Mouse (Mus musculus) heart, adult 2 months (tissue): ENCODE results near the gene Dgcr2. TPM values are rescaled to one million over a fixed set of nuclear protein-coding genes. Genes with fewer than 3 reads are reported as not detected.
A peak's percentile ranks its signal among the peaks of the same experiment; 100 is the strongest.

Experiments used
- DNase-seq, 2 experiments: peaks; one replicate each; pipeline ENCODE4 v3.0.0; 2021
- H3K27ac ChIP-seq: fragments of 200-600 bp; 2 replicates; pipeline ENCODE4 v1.8.1; 2022
- H3K27me3 ChIP-seq: fragments of 200-500 bp; 2 replicates; pipeline ENCODE4 v1.6.1; 2012; ENCODE audit warnings: mild to moderate bottlenecking, low read length, inconsistent platforms, mixed read lengths; ENCODE audit not compliant: control insufficient read depth, insufficient read depth
- H3K36me3 ChIP-seq: fragments of 200-500 bp; 2 replicates; pipeline ENCODE4 v1.6.1; 2012; ENCODE audit warnings: low read length, inconsistent platforms; ENCODE audit not compliant: control insufficient read depth, insufficient read depth
- H3K4me1 ChIP-seq: fragments of 200-500 bp; 2 replicates; pipeline ENCODE4 v1.6.1; 2011; ENCODE audit warnings: low read length; ENCODE audit not compliant: control insufficient read depth, insufficient read depth
- H3K4me3 ChIP-seq: fragments of 200-600 bp; 2 replicates; pipeline ENCODE4 v1.8.1; 2022
- H3K79me2 ChIP-seq: fragments of 200-500 bp; replicated peaks from 2 replicates; pipeline ENCODE4 v1.6.1; 2012; ENCODE audit warnings: mild to moderate bottlenecking, inconsistent platforms, low read length, moderate library complexity, mixed read lengths; ENCODE audit not compliant: control insufficient read depth, insufficient read depth
- H3K9ac ChIP-seq: fragments of 200-500 bp; 2 replicates; pipeline ENCODE4 v1.6.1; 2012; ENCODE audit warnings: low read depth, mild to moderate bottlenecking, control low read depth, inconsistent platforms, low read length, mixed read lengths
- CTCF ChIP-seq: fragments of 200-600 bp; IDR thresholded peaks from 2 replicates; pipeline ENCODE4 v1.8.1; 2022; ENCODE audit warnings: antibody characterized with exemption, mild to moderate bottlenecking, moderate library complexity
- EP300 ChIP-seq: fragments of 200-500 bp; IDR thresholded peaks from 2 replicates; pipeline ENCODE4 v1.6.1; 2011; ENCODE audit warnings: low read depth, low read length, control low read depth; ENCODE audit not compliant: insufficient read depth
- POLR2A ChIP-seq: fragments of 200-500 bp; IDR thresholded peaks from 2 replicates; pipeline ENCODE4 v1.6.1; 2011; ENCODE audit warnings: mild to moderate bottlenecking, low read depth, low read length, control low read depth; ENCODE audit not compliant: insufficient read depth
- whole genome bisulfite sequencing: fragments of 180-500 bp; shearing (Covaris S2); methylation state at CpG from one replicate; pipeline ENCODE4 v1.1.7; 2018; 5-methylcytosine and 5-hydroxymethylcytosine counted together
- intact Hi-C: fragments of 180-260 bp; cut with DNase I; formaldehyde crosslinking; loops from one replicate; pipeline ENCODE4 v1.15.1; 2025
- polyA plus RNA-seq: library from polyadenylated mRNA; depleted of rRNA; stranded (reverse); fragments of >200 nt; gene quantifications from 2 replicates; pipeline ENCODE4 v1.2.3, GENCODE M21; 2012
- total RNA-seq, 2 experiments: library from RNA; stranded (reverse); gene quantifications; 2 replicates each; pipeline ENCODE4 v1.2.3; 2021

Gene Dgcr2
- total and polyA plus RNA-seq, 3 experiments: 46.5 to 64.3 (median 55.7) TPM

DNA sequence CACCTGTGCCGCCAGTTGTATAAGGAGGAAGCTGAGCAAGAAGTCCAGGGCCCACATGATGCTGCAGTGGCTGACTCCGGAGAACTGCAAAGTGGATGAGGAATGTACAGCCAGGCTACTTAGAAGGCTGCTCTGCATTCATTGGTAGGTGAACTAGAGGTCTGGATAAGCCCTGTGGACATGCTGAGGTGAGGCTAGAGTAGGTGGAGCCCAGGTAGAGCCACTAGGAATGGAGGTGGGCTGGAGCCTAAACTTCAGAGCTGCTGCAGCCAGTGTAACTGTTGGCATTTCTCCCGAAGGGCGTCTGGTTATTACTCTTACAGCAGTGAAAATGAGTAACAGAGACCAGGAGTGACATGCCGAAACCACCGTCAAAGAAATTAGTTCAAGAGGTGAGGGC, 60.3 kb downstream of the Dgcr2 start, which contains the start of gene Car15:
TSS of gene Car15 (minus strand) at position 314 of the 400 bp plus-strand sequence.
- Histone ChIP-seq H3K79me2 (no peaks in the 10 kb centered on the region), H3K9ac (no peak within 1 kb of the TSS), H3K27ac (no peak within 1 kb of the TSS), H3K36me3 (no peaks in the 10 kb centered on the region), H3K4me3 (no peak within 1 kb of the TSS), H3K4me1 (no peaks in the 10 kb centered on the region), H3K27me3 (peaks cover 10% of the 10 kb centered on the region)
- intact Hi-C loops: no loop called here
- no peak for DNase-seq
- no peak for TF ChIP-seq CTCF
- no peak for TF ChIP-seq EP300
- TF ChIP-seq POLR2A: no peak
- 79% methylated on average over 6 of the region's 6 CpGs for WGBS

DNA sequence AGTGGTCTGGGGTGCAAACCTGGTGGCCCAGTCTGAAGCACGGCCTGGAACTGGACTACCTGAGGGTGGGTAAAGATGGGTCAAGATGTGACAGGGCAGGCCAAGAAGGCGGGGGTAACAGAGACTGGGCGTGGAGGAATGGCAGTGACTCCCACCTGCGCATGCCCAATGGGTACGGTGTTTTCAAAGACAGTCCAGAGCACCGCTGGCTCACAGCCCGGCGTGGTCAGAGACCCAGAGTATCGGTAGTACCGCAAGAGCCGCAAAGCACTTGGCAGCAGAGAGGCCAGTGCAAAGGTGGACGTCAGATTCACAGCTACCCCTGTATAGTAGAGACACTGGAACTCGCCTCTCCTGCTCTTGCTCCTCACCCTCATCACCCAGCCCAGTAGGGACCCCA, 62.9 kb downstream of the Dgcr2 start:
- H3K27ac ChIP-seq: no peak overlapping the region
- no peak overlapping the region for H3K9ac ChIP-seq
- 49% methylated on average over 13 of the region's 13 CpGs for WGBS
- H3K36me3 ChIP-seq: no peaks in the 10 kb centered on the region
- peaks cover 12% of the 10 kb centered on the region for H3K27me3 ChIP-seq
- TF ChIP-seq CTCF (no peak), POLR2A (no peak), EP300 (no peak)
- no peak for DNase-seq
- no peak overlapping the region for H3K4me3 ChIP-seq
- no peaks in the 10 kb centered on the region for H3K79me2 ChIP-seq
- intact Hi-C loops: no loop called here
- H3K4me1 ChIP-seq: no peaks in the 10 kb centered on the region

GRCm38 (mm10) chr16:17834543-17834942, 63.8 kb downstream of the Dgcr2 start:
- intact Hi-C loops: no loop called here
- Histone ChIP-seq H3K9ac (no peak overlapping the region), H3K79me2 (no peaks in the 10 kb centered on the region), H3K27ac (no peak overlapping the region), H3K27me3 (peaks cover 12% of the 10 kb centered on the region), H3K4me3 (no peak overlapping the region), H3K4me1 (no peaks in the 10 kb centered on the region), H3K36me3 (no peaks in the 10 kb centered on the region)
- 48% methylated on average over 7 of the region's 7 CpGs for WGBS
- no peak for DNase-seq
- no peak for TF ChIP-seq CTCF
- no peak for TF ChIP-seq POLR2A
- no peak for TF ChIP-seq EP300

DNA sequence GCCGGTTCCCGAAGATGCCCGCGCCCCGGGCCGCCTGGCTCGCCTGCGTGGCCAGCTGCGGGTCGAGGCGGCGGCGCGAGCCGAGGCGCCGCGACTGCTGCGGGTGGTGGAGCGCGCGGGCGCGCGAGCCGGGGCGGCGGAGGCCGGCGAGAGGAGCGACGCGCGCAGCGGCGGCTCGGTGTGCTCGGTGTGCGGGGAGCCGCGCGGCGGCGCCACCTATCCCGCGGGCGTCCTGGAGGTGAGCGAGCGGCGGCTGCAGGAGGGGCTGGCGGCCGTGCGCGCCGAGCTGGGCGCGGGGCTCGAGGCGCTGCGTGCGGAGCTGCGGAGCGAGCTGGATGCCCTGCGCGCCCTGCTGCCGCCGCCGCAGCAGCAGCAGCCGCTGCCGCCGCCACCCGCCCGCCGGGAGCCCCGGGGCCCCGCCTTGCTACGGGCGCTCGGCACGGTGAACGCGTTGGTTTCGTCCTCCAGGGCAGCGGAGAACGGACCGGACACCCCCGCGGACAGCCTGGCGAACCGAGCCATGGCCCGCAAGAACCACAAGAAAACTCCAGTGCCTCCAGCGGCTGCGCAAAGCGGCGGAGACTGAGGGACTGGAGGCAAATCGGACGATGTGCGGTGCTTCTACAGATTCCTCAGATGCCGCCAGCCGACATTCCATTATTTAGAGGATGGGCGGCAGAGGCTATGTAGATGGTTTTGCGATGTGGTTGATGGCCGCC, 64.5 kb downstream of the Dgcr2 start:
- no peak overlapping the region for H3K27ac ChIP-seq
- 6% methylated on average over 103 of the region's 103 CpGs for WGBS
- H3K27me3 ChIP-seq: peaks cover 12% of the 10 kb centered on the region
- H3K4me3 ChIP-seq: peak overlapping the region; percentile 40
- DNase-seq: no peak
- no peak overlapping the region for H3K9ac ChIP-seq
- H3K36me3 ChIP-seq: no peaks in the 10 kb centered on the region
- intact Hi-C loops: no loop called here
- TF ChIP-seq EP300 (no peak), CTCF (no peak), POLR2A (no peak)
- no peaks in the 10 kb centered on the region for H3K79me2 ChIP-seq
- no peaks in the 10 kb centered on the region for H3K4me1 ChIP-seq

- peak overlapping the region; percentile 40 for H3K4me3 ChIP-seq
- DNase-seq: no peak
- H3K27ac ChIP-seq: no peak overlapping the region
- H3K79me2 ChIP-seq: no peaks in the 10 kb centered on the region
- under 1% methylated on average over 37 of the region's 37 CpGs for WGBS
- intact Hi-C loops: no loop called here
- H3K4me1 ChIP-seq: no peaks in the 10 kb centered on the region
- H3K27me3 ChIP-seq: peaks cover 12% of the 10 kb centered on the region
- no peak overlapping the region for H3K9ac ChIP-seq
- H3K36me3 ChIP-seq: no peaks in the 10 kb centered on the region
- TF ChIP-seq CTCF (no peak), EP300 (no peak), POLR2A (no peak)
Observed at GRCm38 (mm10) chr16:17833321-17833680, 65.1 kb downstream of the Dgcr2 start.

DNA sequence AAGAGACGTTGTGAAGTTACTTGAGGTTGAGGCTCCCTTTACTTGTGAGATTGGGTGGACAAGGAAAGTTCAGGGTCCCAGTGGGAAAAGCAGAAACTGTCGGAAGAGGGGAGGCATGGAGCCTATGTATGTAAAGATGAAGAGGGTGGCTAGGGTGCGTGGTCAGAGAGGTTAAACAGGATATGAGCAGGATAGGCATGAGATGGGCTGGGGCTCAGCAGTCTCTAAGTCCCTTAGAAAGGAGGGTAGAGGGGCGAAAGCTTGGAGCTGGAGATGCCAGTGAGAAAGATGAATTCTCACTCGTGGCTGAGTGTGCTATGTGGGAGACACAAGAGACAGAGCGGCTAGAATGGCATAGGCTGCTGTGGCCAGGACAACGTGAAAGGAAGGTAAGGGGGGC, 65.5 kb downstream of the Dgcr2 start, which contains the start of gene B830017H08Rik:
TSS of gene B830017H08Rik (plus strand) at position 301 of the 400 bp plus-strand sequence.
- DNase-seq: no peak
- no peaks in the 10 kb centered on the region for H3K36me3 ChIP-seq
- no peak for TF ChIP-seq EP300
- TF ChIP-seq POLR2A: no peak
- TF ChIP-seq CTCF: no peak
- H3K4me1 ChIP-seq: no peaks in the 10 kb centered on the region
- H3K9ac ChIP-seq: no peak within 1 kb of the TSS
- peaks cover 12% of the 10 kb centered on the region for H3K27me3 ChIP-seq
- no peaks in the 10 kb centered on the region for H3K79me2 ChIP-seq
- 32% methylated on average over 7 of the region's 7 CpGs for WGBS
- intact Hi-C loops: no loop called here
- H3K27ac ChIP-seq: no peak within 1 kb of the TSS
- peak within 1 kb of the TSS; percentile 40 for H3K4me3 ChIP-seq
